Mouse (Mus musculus): ENCODE results near the gene Hrc. TPM values are rescaled to one million over a fixed set of nuclear protein-coding genes. Genes with fewer than 3 reads are reported as not detected.

Hrc gene
- polyA plus RNA-seq (2017; shearing (Covaris generic)), result not detected

GRCm38 (mm10) chr7:45335056-45335455, at the start of gene Hrc:
Hrc (plus strand) TSS chr7:45335290.

GRCm38 (mm10) chr7:45333431-45333982, 1.6 kb upstream of the Hrc start, which contains the start of gene Trpm4:
Trpm4 (minus strand) TSS chr7:45333780.

GRCm38 (mm10) chr7:45366652-45367019, 31.5 kb downstream of the Hrc start, which contains the start of gene Ppfia3:
Ppfia3 (minus strand) TSS chr7:45367019.

GRCm38 (mm10) chr7:45370475-45371311, 35.6 kb downstream of the Hrc start, which contains the start of gene Lin7b:
Lin7b (minus strand) TSS chr7:45370583.

Other genes starting within 250 kb of the Hrc start
- gene Rcn3, start 243.1 kb upstream of the Hrc start, polyA plus RNA-seq (2017; shearing (Covaris generic)), result 10.8 TPM
- gene Fcgrt, start 231.4 kb upstream of the Hrc start, polyA plus RNA-seq (2017; shearing (Covaris generic)), result 2.6 TPM
- gene Rps11, start 210.9 kb upstream of the Hrc start, polyA plus RNA-seq (2017; shearing (Covaris generic)), result 3,383 TPM
- 3,108 TPM for gene Rpl13a, start 206.5 kb upstream of the Hrc start, polyA plus RNA-seq (2017; shearing (Covaris generic))
- gene Gm45713, start 199.1 kb upstream of the Hrc start, polyA plus RNA-seq (2017; shearing (Covaris generic)), result not detected
- 292 TPM for gene Flt3l, start 198.9 kb upstream of the Hrc start, polyA plus RNA-seq (2017; shearing (Covaris generic))
- 59.4 TPM for gene Pih1d1, start 181.0 kb upstream of the Hrc start, polyA plus RNA-seq (2017; shearing (Covaris generic))
- gene Aldh16a1, start 180.7 kb upstream of the Hrc start, polyA plus RNA-seq (2017; shearing (Covaris generic)), result 67.0 TPM
- not detected for gene Slc17a7, start 171.3 kb upstream of the Hrc start, polyA plus RNA-seq (2017; shearing (Covaris generic))
- gene Gfy, start 155.7 kb upstream of the Hrc start, polyA plus RNA-seq (2017; shearing (Covaris generic)), result not detected
- not detected for gene Pth2, start 154.3 kb upstream of the Hrc start, polyA plus RNA-seq (2017; shearing (Covaris generic))
- gene Ccdc155, start 130.4 kb upstream of the Hrc start, polyA plus RNA-seq (2017; shearing (Covaris generic)), result 0.32 TPM
- gene Dkkl1, start 123.1 kb upstream of the Hrc start, polyA plus RNA-seq (2017; shearing (Covaris generic)), result 16.0 TPM
- 2.9 TPM for gene Tead2, start 119.5 kb upstream of the Hrc start, polyA plus RNA-seq (2017; shearing (Covaris generic))
- gene Cd37, start 96.2 kb upstream of the Hrc start, polyA plus RNA-seq (2017; shearing (Covaris generic)), result 598 TPM
- not detected for gene Slc6a16, start 94.2 kb upstream of the Hrc start, polyA plus RNA-seq (2017; shearing (Covaris generic))
- not detected for gene Slc6a21, start 57.8 kb upstream of the Hrc start, polyA plus RNA-seq (2017; shearing (Covaris generic))
- 16.3 TPM for gene Trpm4, start 1.5 kb upstream of the Hrc start, polyA plus RNA-seq (2017; shearing (Covaris generic))
- gene Ppfia3, start 31.7 kb downstream of the Hrc start, polyA plus RNA-seq (2017; shearing (Covaris generic)), result not detected
- not detected for gene Lin7b, start 35.3 kb downstream of the Hrc start, polyA plus RNA-seq (2017; shearing (Covaris generic))
- gene Snrnp70, start 60.5 kb downstream of the Hrc start, polyA plus RNA-seq (2017; shearing (Covaris generic)), result 241 TPM
- not detected for gene Kcna7, start 70.4 kb downstream of the Hrc start, polyA plus RNA-seq (2017; shearing (Covaris generic))
- 0.41 TPM for gene Ntf5, start 78.4 kb downstream of the Hrc start, polyA plus RNA-seq (2017; shearing (Covaris generic))
- gene Lhb, start 85.5 kb downstream of the Hrc start, polyA plus RNA-seq (2017; shearing (Covaris generic)), result not detected
- 16.5 TPM for gene Gys1, start 99.6 kb downstream of the Hrc start, polyA plus RNA-seq (2017; shearing (Covaris generic))
- 77.4 TPM for gene Ruvbl2, start 102.8 kb downstream of the Hrc start, polyA plus RNA-seq (2017; shearing (Covaris generic))
- 2,511 TPM for gene Ftl1, start 124.6 kb downstream of the Hrc start, polyA plus RNA-seq (2017; shearing (Covaris generic))
- gene Bax, start 131.6 kb downstream of the Hrc start, polyA plus RNA-seq (2017; shearing (Covaris generic)), result 228 TPM
- gene Tulp2, start 146.6 kb downstream of the Hrc start, polyA plus RNA-seq (2017; shearing (Covaris generic)), result 1.4 TPM
- 0.68 TPM for gene Gm45808, start 151.5 kb downstream of the Hrc start, polyA plus RNA-seq (2017; shearing (Covaris generic))
- gene Dhdh, start 153.5 kb downstream of the Hrc start, polyA plus RNA-seq (2017; shearing (Covaris generic)), result 0.88 TPM
- gene Nucb1, start 175.1 kb downstream of the Hrc start, polyA plus RNA-seq (2017; shearing (Covaris generic)), result 262 TPM
- gene Ppp1r15a, start 191.0 kb downstream of the Hrc start, polyA plus RNA-seq (2017; shearing (Covaris generic)), result 74.3 TPM
- gene Plekha4, start 191.0 kb downstream of the Hrc start, polyA plus RNA-seq (2017; shearing (Covaris generic)), result 1.0 TPM
- gene Hsd17b14, start 219.6 kb downstream of the Hrc start, polyA plus RNA-seq (2017; shearing (Covaris generic)), result 1.2 TPM
- 84.3 TPM for gene Bcat2, start 234.9 kb downstream of the Hrc start, polyA plus RNA-seq (2017; shearing (Covaris generic))